Mouse (Mus musculus) embryonic facial prominence, embryonic 12.5 days (tissue): ENCODE results near the gene Qk. TPM values are rescaled to one million over a fixed set of nuclear protein-coding genes. Genes with fewer than 3 reads are reported as not detected.

ENCODE experiments used
- ATAC-seq: fragments of 200-750 bp; cut with Nextera tagmentation; 2 replicates; pipeline ENCODE4 v1.8.0; 2017; ENCODE audit not compliant: insufficient number of reproducible peaks, insufficient read depth, low FRiP score, low TSS enrichment
- H3K27ac ChIP-seq: fragments of 300-500 bp; sonication (generic); 2 replicates; pipeline ENCODE4 v1.5.1; 2016; ENCODE audit warnings: mild to moderate bottlenecking
- H3K27me3 ChIP-seq: fragments of 300-500 bp; sonication (generic); 2 replicates; pipeline ENCODE4 v1.6.1; 2016; ENCODE audit warnings: mild to moderate bottlenecking, moderate library complexity
- H3K36me3 ChIP-seq: fragments of 300-500 bp; sonication (generic); 2 replicates; pipeline ENCODE4 v1.6.1; 2016; ENCODE audit warnings: mild to moderate bottlenecking
- H3K4me1 ChIP-seq: fragments of 300-500 bp; sonication (generic); 2 replicates; pipeline ENCODE4 v1.6.1; 2016
- H3K4me2 ChIP-seq: fragments of 300-500 bp; sonication (generic); replicated peaks from 2 replicates; pipeline ENCODE4 v1.6.1; 2016; ENCODE audit warnings: mild to moderate bottlenecking, moderate library complexity
- H3K4me3 ChIP-seq: fragments of 300-500 bp; sonication (generic); 2 replicates; pipeline ENCODE4 v1.5.1; 2016; ENCODE audit warnings: mild to moderate bottlenecking
- H3K9ac ChIP-seq: fragments of 300-500 bp; sonication (generic); 2 replicates; pipeline ENCODE4 v1.6.1; 2016; ENCODE audit warnings: mild to moderate bottlenecking, moderate library complexity
- H3K9me3 ChIP-seq: fragments of 300-500 bp; sonication (generic); 2 replicates; pipeline ENCODE4 v1.6.1; 2016; ENCODE audit warnings: mild to moderate bottlenecking, moderate library complexity
- WGBS: fragments of 180-500 bp; shearing (Covaris S2); methylation state at CpG from one replicate; pipeline ENCODE4 v1.1.7; 2016; 5-methylcytosine and 5-hydroxymethylcytosine counted together
- polyA plus RNA-seq: library from polyadenylated mRNA; unstranded; fragments of >200 nt; fragmentation: Nextera tagmentation; extraction: Ambion mirVana; gene quantifications from 2 replicates; pipeline ENCODE4 v1.2.1, GENCODE M21; 2016

The Qk gene
- polyA plus RNA-seq, 1 experiment from 2014 or later, result 29.1 TPM

- WGBS, result 88% methylated on average over 3 of the region's 3 CpGs
- H3K27me3 ChIP-seq, result no peaks in the 10 kb centered on the region
These were observed 158.4 kb downstream of the Qk start for GRCm38 (mm10) chr17:10161258-10161657.

DNA sequence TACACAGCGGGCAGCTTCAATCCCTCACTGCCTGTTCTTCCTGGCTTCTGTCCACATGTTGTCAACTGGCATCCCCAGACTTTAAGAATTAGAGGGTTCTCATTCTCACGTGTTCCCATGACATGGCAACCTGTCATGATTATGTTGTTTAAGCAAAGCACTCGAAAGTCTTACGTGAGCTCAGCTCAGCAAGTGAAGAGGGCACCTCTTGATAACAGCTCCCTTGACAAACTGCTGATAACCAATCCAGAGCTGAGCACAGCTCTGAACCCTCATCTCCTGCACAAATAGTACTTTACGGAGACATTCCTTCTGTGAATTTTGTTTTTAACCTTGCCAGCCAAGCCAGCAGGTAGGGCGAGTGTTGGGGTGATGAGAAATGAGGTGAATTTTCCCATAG is 159.2 kb downstream of the Qk start:
- no peaks in the 10 kb centered on the region for H3K9me3 ChIP-seq
- no peak overlapping the region for H3K9ac ChIP-seq
- no peaks in the 10 kb centered on the region for H3K36me3 ChIP-seq
- WGBS, result 85% methylated on average over 6 of the region's 6 CpGs
- H3K27me3 ChIP-seq, result no peaks in the 10 kb centered on the region
- no peak overlapping the region for H3K4me2 ChIP-seq
- H3K4me1 ChIP-seq, result no peaks in the 10 kb centered on the region
- no peak overlapping the region for H3K27ac ChIP-seq
- no peak for ATAC-seq
- H3K4me3 ChIP-seq, result no peak overlapping the region

More at GRCm38 (mm10) chr17:10161258-10161657, 158.4 kb downstream of the Qk start:
- H3K4me1 ChIP-seq, result no peaks in the 10 kb centered on the region
- no peak overlapping the region for H3K4me3 ChIP-seq
- no peak overlapping the region for H3K4me2 ChIP-seq
- H3K36me3 ChIP-seq, result no peaks in the 10 kb centered on the region
- H3K9ac ChIP-seq, result no peak overlapping the region
- ATAC-seq, result no peak
- no peaks in the 10 kb centered on the region for H3K9me3 ChIP-seq
- H3K27ac ChIP-seq, result no peak overlapping the region

DNA sequence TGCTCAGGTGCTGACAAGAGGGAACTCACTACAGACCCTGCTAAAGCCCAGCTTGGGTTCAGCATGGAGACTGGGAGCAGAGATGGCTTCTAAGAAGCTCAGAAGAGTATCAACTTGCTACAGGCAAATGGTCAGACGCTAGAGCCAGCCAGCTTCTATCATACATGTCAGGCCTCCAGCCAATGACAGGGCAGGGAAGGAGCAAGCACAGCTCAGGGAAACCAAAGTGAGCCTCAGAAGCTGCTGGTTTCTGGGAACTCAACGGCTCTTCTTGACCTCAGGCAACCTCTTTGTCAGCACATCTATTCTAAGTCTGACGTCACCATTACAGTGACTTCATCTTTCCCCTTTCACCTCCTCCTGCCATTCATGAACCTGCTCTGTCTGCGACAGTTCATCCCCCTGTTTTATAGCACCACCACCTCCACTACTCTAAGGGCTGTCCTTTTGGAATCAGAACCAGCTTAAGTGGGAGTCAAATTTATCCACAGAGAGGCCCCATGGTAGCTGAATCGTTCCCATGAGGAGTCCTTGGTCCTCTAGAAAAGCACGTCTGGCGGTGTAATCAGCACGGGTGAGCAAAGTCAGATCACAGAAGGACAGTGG is 166.7 kb downstream of the Qk start:
- no peak overlapping the region for H3K27ac ChIP-seq
- H3K9ac ChIP-seq, result no peak overlapping the region
- H3K4me1 ChIP-seq, result no peaks in the 10 kb centered on the region
- no peak overlapping the region for H3K4me2 ChIP-seq
- no peaks in the 10 kb centered on the region for H3K36me3 ChIP-seq
- no peaks in the 10 kb centered on the region for H3K27me3 ChIP-seq
- WGBS, result 67% methylated on average over 8 of the region's 8 CpGs
- no peaks in the 10 kb centered on the region for H3K9me3 ChIP-seq
- no peak for ATAC-seq
- H3K4me3 ChIP-seq, result no peak overlapping the region
